Mouse (Mus musculus): ENCODE data around the gene Sec22a.

Gene Sec22a

GRCm38 (mm10) chr16:35363150-35364062 lies at the start of gene Sec22a:
Gene Sec22a, minus strand, starts transcription at chr16:35363918.
- peak; percentile 95 for DNase-seq (ENCODE audit: low spot score)

GRCm38 (mm10) chr16:35406706-35407105 lies 43.0 kb upstream of the Sec22a start:
- DNase-seq (ENCODE audit: low spot score), result no peak

DNA sequence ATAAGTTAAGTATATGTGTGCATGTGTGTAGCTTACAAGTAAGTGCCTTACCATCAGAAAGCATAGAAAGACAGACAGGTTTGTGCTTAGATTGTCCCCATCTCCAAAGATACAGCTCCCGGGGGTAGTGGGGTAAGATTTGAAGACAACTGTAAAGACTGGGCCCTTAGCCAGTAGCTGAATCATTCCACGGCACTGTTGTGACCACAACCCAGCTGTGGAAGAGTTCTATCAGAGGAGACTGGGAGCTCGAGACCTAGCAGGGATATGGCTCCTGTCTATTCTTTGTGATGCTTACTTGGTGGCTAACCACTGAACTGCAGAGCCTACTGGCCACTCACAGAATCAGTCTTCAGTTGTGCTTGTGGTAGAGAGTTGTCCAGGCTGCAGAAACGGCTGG lies 42.4 kb upstream of the Sec22a start:
- DNase-seq (ENCODE audit: low spot score), result no peak

GRCm38 (mm10) chr16:35405348-35406080 lies 41.8 kb upstream of the Sec22a start:
- DNase-seq (ENCODE audit: low spot score), result no peak

DNA sequence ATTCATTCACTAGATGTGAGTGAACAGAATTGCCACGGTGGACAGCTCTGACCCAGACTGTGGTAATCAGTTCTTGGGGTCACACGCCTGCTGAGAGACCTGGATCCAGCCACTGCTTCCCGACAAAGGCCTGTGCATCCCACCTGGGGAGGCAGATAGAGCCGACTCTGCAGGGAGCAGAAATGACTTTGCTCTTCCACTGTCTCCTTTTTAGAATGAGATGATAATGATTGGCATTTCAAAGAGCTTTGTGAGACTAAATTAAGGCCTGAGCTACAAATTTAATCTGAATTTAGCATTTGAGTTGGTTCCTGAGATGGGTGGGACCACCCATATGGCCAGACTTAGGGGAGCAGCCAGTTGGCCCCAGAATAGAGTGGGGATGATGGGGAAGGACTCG lies 41.1 kb upstream of the Sec22a start:
- no peak for DNase-seq (ENCODE audit: low spot score)

GRCm38 (mm10) chr16:35403891-35404290 lies 40.2 kb upstream of the Sec22a start:
- DNase-seq (ENCODE audit: low spot score), result no peak

GRCm38 (mm10) chr16:35403356-35403755 lies 39.6 kb upstream of the Sec22a start:
- no peak for DNase-seq (ENCODE audit: low spot score)

DNA sequence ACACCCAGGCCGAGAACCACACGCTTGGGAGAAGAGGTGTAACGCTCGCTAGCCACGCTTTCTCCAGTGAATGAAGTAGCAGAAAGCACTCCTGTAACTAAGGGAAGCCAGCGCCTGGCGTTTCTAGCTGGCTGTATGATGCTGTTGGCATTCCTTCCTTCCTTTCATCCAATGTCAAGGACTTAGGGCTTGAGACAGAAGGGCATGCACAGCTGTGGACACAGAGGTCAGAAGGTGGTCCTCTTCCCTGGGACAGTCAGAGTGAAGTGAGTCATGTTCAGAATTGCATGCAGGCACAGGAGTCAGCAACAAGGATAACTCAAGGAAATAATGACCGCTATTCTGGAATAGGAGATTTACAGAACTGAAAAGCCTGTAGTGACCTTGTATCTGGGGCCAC lies 29.1 kb upstream of the Sec22a start:
- DNase-seq (ENCODE audit: low spot score), result no peak

DNA sequence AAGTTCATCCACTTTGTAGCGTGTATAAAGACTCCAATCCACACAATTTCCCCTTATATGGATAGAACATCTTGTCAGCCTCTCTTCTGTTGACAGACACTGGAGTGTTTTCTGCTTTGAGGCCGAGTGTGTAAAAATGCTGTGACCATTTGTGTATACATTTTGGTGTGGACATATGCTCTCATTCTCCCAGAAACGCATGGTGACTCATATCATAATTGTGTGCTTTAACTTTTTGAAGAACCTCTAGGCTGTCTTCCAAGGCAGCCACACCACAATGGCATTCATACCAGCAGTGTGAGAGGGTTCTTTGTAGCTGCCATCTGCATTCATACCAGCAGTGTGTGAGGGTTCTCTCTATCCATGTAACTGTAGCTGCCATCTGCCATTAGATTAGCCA lies 21.9 kb upstream of the Sec22a start:
- no peak for DNase-seq (ENCODE audit: low spot score)

DNA sequence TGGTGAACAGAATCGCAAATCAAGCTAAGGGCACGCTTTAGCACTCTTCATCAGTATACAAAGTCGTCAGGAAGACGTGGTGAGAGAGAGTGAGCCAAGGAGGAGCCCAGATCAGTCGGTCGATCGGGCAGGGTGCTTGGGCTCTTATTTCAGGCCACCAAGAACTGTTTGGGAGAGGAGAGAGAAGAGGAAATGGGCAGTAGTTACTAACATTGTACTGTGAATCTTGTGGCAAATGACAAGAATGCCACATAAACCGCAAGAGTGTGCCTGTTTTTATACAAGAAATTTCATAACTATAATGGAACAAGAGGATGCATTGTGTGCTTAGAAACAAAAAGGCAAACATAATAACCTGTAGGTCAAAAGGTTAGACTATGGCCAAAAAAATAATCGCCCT lies 16.3 kb upstream of the Sec22a start:
- DNase-seq (ENCODE audit: low spot score), result no peak

- no peak for DNase-seq (ENCODE audit: low spot score)
These were observed 15.6 kb upstream of the Sec22a start for GRCm38 (mm10) chr16:35379344-35379743.

DNA sequence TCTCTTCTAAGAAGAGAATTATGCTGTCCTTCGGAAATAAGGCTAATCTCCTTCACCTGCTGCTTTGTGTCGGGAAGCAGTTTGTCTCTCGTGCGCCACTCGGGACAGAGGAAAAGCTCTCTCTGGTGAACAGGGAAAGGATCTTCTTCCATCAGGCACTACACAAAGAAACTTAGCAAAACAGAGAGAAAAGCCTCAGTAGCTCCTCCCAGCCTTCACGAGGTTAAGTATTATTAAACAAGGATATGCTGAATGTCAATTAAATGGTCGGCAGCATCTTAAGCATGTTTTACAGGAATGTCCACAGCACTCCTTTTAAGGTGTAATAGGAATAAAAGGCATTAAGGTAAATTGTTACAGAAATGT lies 328 bp upstream of the Sec22a start:
- DNase-seq (ENCODE audit: low spot score), result no peak

DNA sequence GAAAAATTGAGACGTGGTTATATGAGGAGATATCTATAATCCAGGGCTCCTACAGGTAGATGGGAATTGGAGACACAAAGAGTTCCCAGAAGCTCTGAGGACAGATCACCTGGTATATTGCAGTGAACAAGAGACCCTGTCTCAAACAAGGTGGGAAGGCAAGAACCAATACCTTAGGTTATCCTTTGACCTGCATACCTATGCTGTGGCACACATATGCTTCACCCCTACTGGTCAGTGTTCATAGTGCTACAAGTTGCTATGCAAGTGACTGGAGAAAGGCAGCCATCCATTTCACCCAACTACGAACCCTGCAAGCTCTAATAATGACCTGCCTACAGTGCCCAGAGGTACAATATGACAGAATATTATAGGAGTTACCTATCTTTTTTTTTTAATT lies 1.5 kb downstream of the Sec22a start:
- no peak for DNase-seq (ENCODE audit: low spot score)

GRCm38 (mm10) chr16:35360593-35360992 lies 3.1 kb downstream of the Sec22a start:
- DNase-seq (ENCODE audit: low spot score), result peak; percentile 14

GRCm38 (mm10) chr16:35357449-35357848 lies 6.3 kb downstream of the Sec22a start:
- DNase-seq (ENCODE audit: low spot score), result no peak

DNA sequence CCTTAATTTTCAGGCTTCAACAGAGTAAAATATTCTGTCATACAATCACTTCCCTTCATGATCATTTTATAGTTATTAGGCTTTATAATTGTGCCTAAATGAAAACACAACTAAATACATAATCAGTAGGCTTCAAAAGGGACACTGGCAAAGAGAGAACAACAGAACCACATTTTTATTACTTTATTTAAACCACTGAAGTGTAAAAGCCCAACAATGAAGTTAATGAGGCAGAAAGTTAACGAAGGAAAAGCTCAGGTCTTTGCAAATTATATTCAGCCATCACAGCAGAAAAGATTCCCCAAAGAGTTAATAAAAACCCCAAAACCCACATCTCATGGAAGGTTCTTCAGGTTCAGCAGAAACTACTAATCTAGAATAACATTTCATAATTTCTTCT lies 33.3 kb downstream of the Sec22a start:
- DNase-seq (ENCODE audit: low spot score), result no peak

DNA sequence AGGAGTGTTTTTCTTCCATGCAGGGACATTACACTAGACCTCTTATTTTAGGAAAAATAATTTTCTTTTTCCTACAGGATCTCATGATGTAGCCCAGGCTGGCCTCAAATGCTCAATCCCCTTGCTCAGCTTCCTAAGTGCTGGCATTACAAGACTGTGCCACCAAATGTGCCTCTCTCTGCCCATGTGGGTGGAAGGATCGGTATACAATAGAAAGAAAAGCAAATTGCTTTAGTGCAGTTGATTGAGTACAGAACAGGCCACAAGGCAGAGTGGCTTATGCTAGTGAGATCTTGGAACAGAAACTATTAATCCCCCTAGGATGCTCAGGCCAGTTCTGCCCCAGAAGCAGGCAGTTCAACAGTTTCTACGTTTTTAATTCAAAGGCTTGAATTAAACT lies 43.9 kb downstream of the Sec22a start:
- no peak for DNase-seq (ENCODE audit: low spot score)

DNA sequence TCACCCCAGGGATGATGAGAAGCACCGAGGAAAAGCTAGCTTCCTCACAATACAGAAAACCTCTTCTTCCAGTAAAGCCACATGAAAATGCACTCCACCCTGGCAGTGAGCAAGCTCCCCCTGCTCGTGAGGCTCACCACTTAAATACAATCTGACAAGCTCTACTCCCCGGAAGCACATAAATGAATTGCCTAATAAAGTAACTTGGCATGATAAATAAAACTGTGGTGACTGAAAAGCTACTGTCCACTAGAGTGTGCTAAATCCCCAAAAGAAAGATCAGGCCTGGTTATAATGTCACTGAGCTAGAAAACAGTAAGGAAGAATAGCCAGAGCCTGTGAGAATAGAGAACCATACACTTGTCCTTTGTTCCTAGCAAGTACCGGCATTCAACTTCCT lies 44.4 kb downstream of the Sec22a start:
- DNase-seq (ENCODE audit: low spot score), result no peak

- DNase-seq (ENCODE audit: low spot score), result no peak
These were observed 45.3 kb downstream of the Sec22a start for GRCm38 (mm10) chr16:35318397-35318796.

DNA sequence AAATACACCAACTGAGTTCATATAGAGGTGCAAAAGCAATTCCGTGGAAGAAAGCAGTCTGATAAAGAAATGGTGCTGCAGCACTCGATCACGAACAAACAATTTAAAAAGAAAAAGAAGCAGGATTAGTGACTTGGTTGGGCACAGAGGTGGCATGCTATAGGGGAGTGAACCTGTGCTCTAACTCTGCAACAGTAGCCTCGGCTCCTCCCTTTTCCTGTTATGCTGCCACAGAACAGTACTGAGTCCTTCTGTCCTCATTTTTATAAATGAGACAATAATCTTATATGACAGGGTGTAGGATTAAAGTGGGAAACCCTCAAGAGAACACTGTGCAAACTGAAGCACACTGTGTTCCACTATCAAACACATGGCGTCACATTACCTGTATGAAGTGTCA lies 46.3 kb downstream of the Sec22a start:
- no peak for DNase-seq (ENCODE audit: low spot score)

- DNase-seq (ENCODE audit: low spot score), result no peak
These were observed 46.9 kb downstream of the Sec22a start for GRCm38 (mm10) chr16:35316856-35317264.

GRCm38 (mm10) chr16:35315496-35315895 lies 48.2 kb downstream of the Sec22a start:
- DNase-seq (ENCODE audit: low spot score), result no peak

- DNase-seq (ENCODE audit: low spot score), result no peak
These were observed 52.1 kb downstream of the Sec22a start for GRCm38 (mm10) chr16:35311586-35311985.

Data from testis, postnatal 14 days (tissue).